Mouse (Mus musculus) 3T3-L1 (cell line): ENCODE results near the gene Olfr547.

Source experiments
- DNase-seq: peaks from one replicate; pipeline ENCODE4 v3.0.0-alpha.2; 2015; ENCODE audit warnings: low read depth, low spot score

Gene Olfr547

GRCm38 (mm10) chr7:102566219-102566618 lies 31.7 kb downstream of the Olfr547 start:
- no peak for DNase-seq

DNA sequence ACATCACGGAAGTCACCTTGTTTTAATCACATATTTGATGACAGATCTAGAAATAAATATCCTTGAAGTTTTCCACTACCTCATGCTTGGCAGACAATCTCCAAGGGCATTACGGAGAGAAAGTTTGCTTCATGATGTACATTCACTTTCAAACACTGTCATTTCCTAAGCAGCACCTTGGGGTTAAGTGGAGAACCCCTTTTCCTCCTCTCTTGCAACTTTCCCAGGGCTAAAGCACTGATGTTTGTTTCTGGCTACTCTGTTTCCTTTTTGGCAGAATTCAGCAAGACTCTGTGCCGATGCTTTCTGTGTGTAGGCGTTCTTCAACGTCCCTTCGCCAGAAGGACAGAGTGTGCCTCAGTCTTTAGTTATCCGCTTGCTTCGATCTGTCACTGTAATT lies 36.6 kb downstream of the Olfr547 start, which contains the start of gene Olfr550:
Gene Olfr550 (plus strand): TSS at position 301 of the 400 bp plus-strand sequence.
- DNase-seq = no peak

DNA sequence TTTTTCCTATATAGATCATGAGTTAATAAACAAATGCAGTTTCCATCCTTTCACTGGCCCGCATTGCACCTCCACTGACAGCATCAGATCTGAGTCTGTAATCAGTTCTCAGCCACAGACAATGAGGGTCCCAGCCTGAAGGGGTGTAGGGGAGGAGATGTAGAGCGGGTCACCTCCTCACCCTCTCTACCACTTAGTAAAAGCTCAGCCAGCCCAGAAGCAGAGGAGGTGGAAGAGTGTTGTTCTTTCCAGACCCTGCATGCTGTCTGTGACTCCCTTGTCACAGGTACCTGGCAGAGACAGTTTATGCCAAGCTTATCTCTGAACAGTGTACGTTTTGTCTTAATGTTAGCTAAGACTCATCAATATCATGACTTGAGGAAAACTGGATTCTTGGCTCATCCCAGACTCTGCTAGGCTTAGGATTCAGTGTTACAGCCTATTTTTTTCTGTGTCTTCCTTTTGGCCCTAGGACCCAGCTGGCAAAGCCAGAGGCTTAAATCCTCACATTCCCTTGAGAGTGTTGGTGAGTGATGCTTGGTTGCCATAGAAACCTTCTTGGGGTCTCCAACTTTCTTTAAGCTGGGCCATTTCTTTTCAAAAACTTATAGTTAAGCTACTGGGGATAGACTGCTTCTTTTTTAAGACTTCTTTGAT lies 38.8 kb downstream of the Olfr547 start:
- DNase-seq = no peak

- no peak for DNase-seq
Observed at GRCm38 (mm10) chr7:102575998-102576397, 41.4 kb downstream of the Olfr547 start.
